Mouse (Mus musculus): Measurements from ENCODE around the gene Rab10. TPM values are rescaled to one million over a fixed set of nuclear protein-coding genes. Genes with fewer than 3 reads are reported as not detected.

The Rab10 gene
- total and polyA plus RNA-seq, 3 experiments: 36.8 to 130 (median 116) TPM

DNA sequence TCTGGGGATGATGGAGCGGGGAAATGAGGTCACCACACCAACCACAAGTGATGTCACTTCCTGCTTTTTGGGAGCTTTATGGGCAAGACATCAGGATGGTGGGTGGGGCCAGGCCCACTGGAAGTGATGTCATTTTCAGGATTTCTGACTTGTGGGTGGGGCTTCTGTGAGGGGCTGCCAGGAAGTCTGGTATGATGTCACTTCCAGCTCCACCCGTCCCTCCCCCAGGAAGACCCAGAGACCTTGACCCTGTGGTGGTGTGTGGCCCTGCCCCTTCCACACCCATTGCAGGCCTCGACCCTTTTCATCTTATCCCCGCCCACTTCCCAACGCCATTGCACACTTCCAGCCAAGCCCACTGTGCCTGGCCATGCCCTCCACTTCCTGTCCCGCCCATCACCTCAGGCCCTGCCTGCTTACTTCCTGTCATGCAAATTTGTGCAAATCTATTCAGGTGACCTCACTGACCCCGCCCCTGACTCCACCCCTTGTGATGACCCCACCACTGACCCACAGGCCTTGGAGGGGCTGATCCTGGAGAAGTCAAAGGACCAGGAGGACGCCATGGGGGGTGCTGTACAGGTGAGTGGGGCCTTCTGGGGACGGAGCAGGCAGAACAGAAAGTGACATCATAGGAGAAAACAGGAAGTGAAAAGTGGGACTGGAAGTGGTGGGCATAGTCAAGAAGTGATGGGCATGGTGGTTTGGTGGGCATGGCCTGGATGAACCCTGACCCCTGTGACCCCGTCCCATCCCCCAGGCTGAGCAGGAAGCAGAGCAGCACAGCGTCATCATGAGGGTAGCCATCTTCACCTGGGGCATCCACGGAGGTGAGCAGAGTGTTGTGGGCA, 72.7 kb downstream of the Rab10 start:
- no peak for TF ChIP-seq CTCF (IDR thresholded peaks at IDR 0.05)
- H3K9ac ChIP-seq (ENCODE audit: low read depth, low read length): no peak overlapping the region
- DNase-seq: peak in 1 of 2 experiments; percentile 15
- no peaks in the 10 kb centered on the region for H3K27me3 ChIP-seq (ENCODE audit: control insufficient read depth, insufficient read depth, low read length)
- H3K4me3 ChIP-seq: no peak overlapping the region
- no peaks in the 10 kb centered on the region for H3K36me3 ChIP-seq (ENCODE audit: control insufficient read depth, insufficient read depth, low read length)
- WGBS: 95% methylated on average over 12 of the region's 12 CpGs
- H3K4me1 ChIP-seq (ENCODE audit: control insufficient read depth, insufficient read depth, low read length): peaks cover 2% of the 10 kb centered on the region
- no peak overlapping the region for H3K27ac ChIP-seq
- intact Hi-C loops (cut with DNase I): loop anchor here (5.0 kb wide), 1 partner anchor 120 kb away; no protein-coding TSS in a partner anchor
- no peaks in the 10 kb centered on the region for H3K79me2 ChIP-seq (replicated peaks; ENCODE audit: control insufficient read depth, insufficient read depth, low read length)

DNA sequence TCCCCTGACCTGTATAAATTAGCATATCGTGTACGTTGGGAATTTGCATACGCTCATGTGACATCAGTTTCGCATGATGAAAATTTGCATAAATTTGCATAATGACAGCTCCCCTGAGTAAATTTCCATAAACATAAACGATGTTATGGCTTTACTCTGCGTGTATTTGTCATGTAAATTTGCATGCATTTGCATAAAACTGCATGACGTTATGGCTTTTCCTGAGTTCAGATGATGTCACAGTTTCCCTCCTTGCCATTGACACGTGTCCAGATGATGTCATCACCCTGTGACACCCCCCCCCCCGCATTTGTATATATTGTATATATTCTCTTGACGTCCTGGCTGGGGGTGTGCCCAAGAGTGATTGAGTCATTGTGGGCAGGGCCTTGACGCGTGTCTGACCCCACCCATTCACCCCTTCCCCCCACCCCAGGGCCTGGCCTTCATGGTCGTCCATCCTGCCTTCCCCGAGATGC, 73.6 kb downstream of the Rab10 start:
- Histone ChIP-seq H3K4me3 (peak overlapping the region; percentile 95), H3K79me2 (replicated peaks; ENCODE audit: control insufficient read depth, insufficient read depth, low read length) (no peaks in the 10 kb centered on the region), H3K9ac (ENCODE audit: low read depth, low read length) (no peak overlapping the region), H3K4me1 (ENCODE audit: control insufficient read depth, insufficient read depth, low read length) (peaks cover 2% of the 10 kb centered on the region), H3K36me3 (ENCODE audit: control insufficient read depth, insufficient read depth, low read length) (no peaks in the 10 kb centered on the region), H3K27me3 (ENCODE audit: control insufficient read depth, insufficient read depth, low read length) (no peaks in the 10 kb centered on the region), H3K27ac (peak overlapping the region; percentile 91)
- intact Hi-C loops (cut with DNase I): loop anchor here (5.0 kb wide), 1 partner anchor 121 kb away; no protein-coding TSS in a partner anchor
- no peak for DNase-seq
- TF ChIP-seq POLR2A (IDR thresholded peaks at IDR 0.05; ENCODE audit: insufficient read depth, low read depth, low read length): no peak
- no peak for TF ChIP-seq EP300 (IDR thresholded peaks at IDR 0.05; ENCODE audit: insufficient read depth, low read depth, low read length)
- TF ChIP-seq CTCF (IDR thresholded peaks at IDR 0.05): no peak
- 64% methylated on average over 14 of the region's 14 CpGs for WGBS

DNA sequence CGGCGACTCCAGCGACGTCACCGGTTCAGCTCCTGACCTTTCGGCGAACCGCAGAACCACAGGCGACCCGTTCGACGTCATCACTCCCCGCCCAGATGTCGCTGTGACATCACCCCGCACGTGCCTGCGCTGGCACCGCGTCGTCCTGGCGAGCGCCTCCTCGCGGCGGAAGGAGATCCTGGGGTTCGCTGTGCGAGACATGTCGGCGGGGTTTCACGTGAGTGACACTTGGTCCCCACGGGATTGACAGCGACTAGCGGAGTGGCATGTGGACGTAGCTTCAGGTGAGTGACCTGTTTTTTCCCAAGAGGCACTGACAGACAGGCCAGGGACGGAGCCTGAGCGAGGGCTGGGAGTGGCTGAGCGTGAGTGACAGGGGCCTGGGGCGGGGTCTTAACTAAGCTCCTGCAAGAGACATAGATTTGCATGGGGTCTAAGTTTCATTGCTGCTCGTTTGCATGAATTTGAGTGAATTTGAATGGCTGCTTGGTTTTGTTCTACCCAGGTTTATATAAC, 74.1 kb downstream of the Rab10 start:
- TF ChIP-seq CTCF (IDR thresholded peaks at IDR 0.05): peak; percentile 92
- 0 out of 2 replicates have a peak, but pooled peaks have one; percentile 7 for TF ChIP-seq POLR2A (IDR thresholded peaks at IDR 0.05; ENCODE audit: insufficient read depth, low read depth, low read length)
- no peak; the same call in 1 of the 2 replicates for TF ChIP-seq EP300 (IDR thresholded peaks at IDR 0.05; ENCODE audit: insufficient read depth, low read depth, low read length)
- H3K79me2 ChIP-seq (replicated peaks; ENCODE audit: control insufficient read depth, insufficient read depth, low read length): no peaks in the 10 kb centered on the region
- 17% methylated on average over 39 of the region's 39 CpGs for WGBS
- H3K4me1 ChIP-seq (ENCODE audit: control insufficient read depth, insufficient read depth, low read length): peaks cover 2% of the 10 kb centered on the region
- intact Hi-C loops (cut with DNase I): loop anchor here (1.0 to 5.0 kb wide), 3 partner anchors 75 to 191 kb away; partner anchors contain the start of gene Asxl2
- H3K27me3 ChIP-seq (ENCODE audit: control insufficient read depth, insufficient read depth, low read length): no peaks in the 10 kb centered on the region
- peak overlapping the region; percentile 95 for H3K4me3 ChIP-seq
- no peaks in the 10 kb centered on the region for H3K36me3 ChIP-seq (ENCODE audit: control insufficient read depth, insufficient read depth, low read length)
- DNase-seq: peak; percentile 93 to 95
- peak overlapping the region; percentile 91 for H3K27ac ChIP-seq
- H3K9ac ChIP-seq (ENCODE audit: low read depth, low read length): peak overlapping the region; percentile 64

DNA sequence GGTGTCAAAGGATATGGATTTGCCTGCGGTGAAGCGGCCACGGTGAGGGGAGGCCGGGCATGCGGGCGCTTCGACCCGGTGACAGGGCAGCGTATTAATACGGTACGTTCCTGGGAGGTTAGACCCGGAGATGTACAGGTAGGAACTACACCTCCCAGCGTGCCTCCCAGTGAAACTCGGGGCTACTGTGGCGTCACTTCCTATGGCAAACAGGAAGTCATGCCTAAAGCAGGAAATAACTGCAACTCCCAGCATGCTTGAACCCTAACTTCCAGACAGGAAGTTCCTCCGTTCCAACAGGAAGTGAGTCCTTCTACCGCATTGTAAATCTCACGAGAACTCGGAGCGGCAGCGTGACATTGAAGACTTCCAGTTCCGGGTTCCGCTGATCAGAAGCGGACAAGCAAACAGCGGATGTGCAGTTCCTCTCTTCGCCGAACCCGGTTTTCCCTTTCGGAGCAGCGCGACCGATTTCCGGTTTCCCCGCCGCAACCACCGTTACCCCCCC, 74.6 kb downstream of the Rab10 start:
- H3K27ac ChIP-seq: peak overlapping the region; percentile 91

DNA sequence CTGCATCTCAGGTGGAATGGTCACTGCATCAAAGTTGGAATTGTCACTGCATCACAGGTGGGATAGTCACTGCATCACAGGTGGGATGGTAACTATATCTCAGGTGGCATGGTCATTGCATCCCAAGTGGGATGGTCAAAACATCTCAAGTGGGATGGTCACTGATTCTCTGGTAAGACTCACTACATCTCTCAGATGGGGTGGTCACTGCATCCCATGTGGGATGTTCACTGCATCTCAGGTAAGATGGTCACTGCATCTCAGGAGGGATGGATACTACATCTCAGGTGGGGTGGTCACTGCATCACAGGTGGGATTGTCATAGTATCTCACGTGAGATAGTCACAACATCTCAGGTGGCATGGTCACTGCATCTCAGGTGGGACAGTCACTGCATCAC, 75.7 kb downstream of the Rab10 start:
- Histone ChIP-seq H3K27me3 (ENCODE audit: control insufficient read depth, insufficient read depth, low read length) (no peaks in the 10 kb centered on the region), H3K4me1 (ENCODE audit: control insufficient read depth, insufficient read depth, low read length) (peaks cover 2% of the 10 kb centered on the region), H3K27ac (no peak overlapping the region), H3K79me2 (replicated peaks; ENCODE audit: control insufficient read depth, insufficient read depth, low read length) (no peaks in the 10 kb centered on the region), H3K36me3 (ENCODE audit: control insufficient read depth, insufficient read depth, low read length) (no peaks in the 10 kb centered on the region), H3K9ac (ENCODE audit: low read depth, low read length) (no peak overlapping the region), H3K4me3 (no peak overlapping the region)
- no peak for TF ChIP-seq POLR2A (IDR thresholded peaks at IDR 0.05; ENCODE audit: insufficient read depth, low read depth, low read length)
- TF ChIP-seq EP300 (IDR thresholded peaks at IDR 0.05; ENCODE audit: insufficient read depth, low read depth, low read length): no peak
- TF ChIP-seq CTCF (IDR thresholded peaks at IDR 0.05): no peak
- DNase-seq: no peak
- 96% methylated on average over 1 of the region's 1 CpGs for WGBS
- intact Hi-C loops (cut with DNase I): loop anchor here (2.0 kb wide), 1 partner anchor 193 kb away; the partner anchor contains the start of gene Asxl2

More for the DNA sequence above, 74.6 kb downstream of the Rab10 start:
- no peaks in the 10 kb centered on the region for H3K36me3 ChIP-seq (ENCODE audit: control insufficient read depth, insufficient read depth, low read length)
- no peaks in the 10 kb centered on the region for H3K27me3 ChIP-seq (ENCODE audit: control insufficient read depth, insufficient read depth, low read length)
- 24% methylated on average over 36 of the region's 36 CpGs for WGBS
- peak overlapping the region; percentile 64 for H3K9ac ChIP-seq (ENCODE audit: low read depth, low read length)
- peak overlapping the region; percentile 95 for H3K4me3 ChIP-seq
- peak in 1 of 2 experiments; percentile 94 for DNase-seq
- intact Hi-C loops (cut with DNase I): loop anchor here (1.0 to 5.0 kb wide), 3 partner anchors 75 to 192 kb away; partner anchors contain the start of gene Asxl2
- TF ChIP-seq POLR2A (IDR thresholded peaks at IDR 0.05; ENCODE audit: insufficient read depth, low read depth, low read length) (peak; percentile 79), CTCF (IDR thresholded peaks at IDR 0.05) (no peak)
- no peaks in the 10 kb centered on the region for H3K79me2 ChIP-seq (replicated peaks; ENCODE audit: control insufficient read depth, insufficient read depth, low read length)
- peaks cover 2% of the 10 kb centered on the region for H3K4me1 ChIP-seq (ENCODE audit: control insufficient read depth, insufficient read depth, low read length)

Measured in heart, adult 2 months (tissue).